Mouse (Mus musculus) c-Kit-positive CD71-negative TER-119-negative erythroid progenitor cells, embryonic 14.5 days (primary cell): Measurements from ENCODE around the gene Psma5.
A peak's percentile ranks its signal among the peaks of the same experiment; 100 is the strongest.

ENCODE experiments used
- DNase-seq: peaks from one replicate; pipeline ENCODE4 v3.0.0-alpha.2; 2013; ENCODE audit warnings: low read depth

Psma5 gene

GRCm38 (mm10) chr3:108282401-108283240 lies 25.9 kb downstream of the Psma5 start:
- DNase-seq, result peak; percentile 47

GRCm38 (mm10) chr3:108283241-108283561 lies 26.5 kb downstream of the Psma5 start:
- no peak for DNase-seq

DNA sequence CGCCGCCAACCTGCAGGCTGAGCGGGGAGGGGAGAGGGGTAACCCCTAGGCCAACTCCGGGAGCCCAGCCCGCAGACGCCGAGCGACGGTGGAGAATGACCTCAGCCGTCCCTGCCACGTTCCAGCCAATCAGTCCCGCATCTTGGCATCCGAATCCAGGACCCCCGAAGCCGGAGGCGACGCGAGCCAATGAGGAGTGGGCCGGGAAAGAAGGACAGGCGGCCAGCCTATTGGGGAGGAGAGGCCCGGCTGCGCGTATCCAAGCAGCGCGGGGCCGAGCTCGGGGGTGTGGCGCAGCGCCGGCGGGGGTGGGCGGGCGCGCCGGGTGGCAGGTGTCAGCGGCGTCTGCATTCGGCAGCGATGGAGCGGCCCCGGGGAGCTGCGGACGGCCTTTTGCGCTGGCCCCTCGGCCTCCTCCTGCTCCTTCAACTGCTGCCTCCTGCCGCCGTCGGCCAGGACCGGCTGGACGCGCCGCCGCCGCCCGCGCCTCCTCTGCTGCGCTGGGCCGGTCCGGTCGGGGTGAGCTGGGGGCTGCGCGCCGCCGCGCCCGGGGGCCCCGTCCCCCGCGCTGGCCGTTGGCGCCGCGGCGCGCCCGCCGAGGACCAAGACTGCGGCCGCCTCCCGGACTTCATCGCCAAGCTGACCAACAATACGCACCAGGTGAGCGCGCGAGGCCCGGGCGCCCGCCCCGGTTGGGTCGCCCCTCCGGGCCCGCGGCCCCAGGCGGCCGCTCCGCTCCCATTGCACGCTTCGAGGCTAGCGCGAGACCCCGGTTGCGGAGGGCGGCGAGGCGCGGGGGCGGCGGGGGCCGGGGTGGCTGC lies 27.3 kb downstream of the Psma5 start, which contains the start of gene Sort1:
Gene Sort1 (plus strand): TSS at position 302 of the 821 bp plus-strand sequence.
- DNase-seq, result peak; percentile 82

GRCm38 (mm10) chr3:108285078-108285711 lies 28.5 kb downstream of the Psma5 start:
- no peak for DNase-seq

GRCm38 (mm10) chr3:108286671-108287439 lies 30.1 kb downstream of the Psma5 start:
- DNase-seq, result no peak

- no peak for DNase-seq
Measured at GRCm38 (mm10) chr3:108287811-108288805, 31.4 kb downstream of the Psma5 start.

DNA sequence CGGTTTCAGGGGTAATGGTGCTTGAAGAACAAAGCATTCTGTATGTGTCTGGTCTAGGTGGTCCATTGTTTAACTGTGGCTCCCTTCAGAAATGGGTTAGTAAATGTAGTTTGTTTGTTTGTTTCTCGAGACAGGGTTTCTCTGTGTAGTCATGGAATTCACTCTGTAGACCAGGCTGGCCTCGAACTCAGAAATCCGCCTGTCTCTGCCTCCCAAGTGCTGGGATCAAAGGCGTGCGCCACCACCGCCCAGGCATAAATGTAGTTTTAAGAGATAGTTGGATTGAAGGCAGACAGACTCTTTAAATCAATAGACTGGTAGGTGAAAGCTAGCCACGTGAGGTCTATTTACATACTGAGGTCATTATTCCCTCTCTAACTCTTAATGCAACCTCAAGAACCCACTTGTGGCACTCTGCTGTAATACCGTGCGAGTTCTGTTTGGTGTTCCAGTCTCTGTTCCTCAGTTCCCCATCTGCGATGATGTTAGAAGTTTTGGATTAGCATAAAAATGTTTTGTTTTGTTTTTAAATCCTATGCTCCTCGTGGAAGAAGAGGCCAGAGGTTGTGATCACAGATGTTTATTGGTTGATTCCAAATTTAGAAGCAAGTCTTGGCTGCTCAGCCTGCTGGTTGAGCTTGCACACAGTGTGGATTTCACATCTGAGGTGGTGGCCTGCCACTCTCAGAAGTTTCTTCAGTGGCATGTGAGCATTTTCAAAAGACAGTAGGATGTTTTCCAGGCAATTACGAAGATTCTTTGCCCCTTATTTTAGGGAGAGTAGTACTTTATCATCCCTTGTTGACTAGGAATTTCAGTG lies 32.8 kb downstream of the Psma5 start:
- DNase-seq, result no peak

DNA sequence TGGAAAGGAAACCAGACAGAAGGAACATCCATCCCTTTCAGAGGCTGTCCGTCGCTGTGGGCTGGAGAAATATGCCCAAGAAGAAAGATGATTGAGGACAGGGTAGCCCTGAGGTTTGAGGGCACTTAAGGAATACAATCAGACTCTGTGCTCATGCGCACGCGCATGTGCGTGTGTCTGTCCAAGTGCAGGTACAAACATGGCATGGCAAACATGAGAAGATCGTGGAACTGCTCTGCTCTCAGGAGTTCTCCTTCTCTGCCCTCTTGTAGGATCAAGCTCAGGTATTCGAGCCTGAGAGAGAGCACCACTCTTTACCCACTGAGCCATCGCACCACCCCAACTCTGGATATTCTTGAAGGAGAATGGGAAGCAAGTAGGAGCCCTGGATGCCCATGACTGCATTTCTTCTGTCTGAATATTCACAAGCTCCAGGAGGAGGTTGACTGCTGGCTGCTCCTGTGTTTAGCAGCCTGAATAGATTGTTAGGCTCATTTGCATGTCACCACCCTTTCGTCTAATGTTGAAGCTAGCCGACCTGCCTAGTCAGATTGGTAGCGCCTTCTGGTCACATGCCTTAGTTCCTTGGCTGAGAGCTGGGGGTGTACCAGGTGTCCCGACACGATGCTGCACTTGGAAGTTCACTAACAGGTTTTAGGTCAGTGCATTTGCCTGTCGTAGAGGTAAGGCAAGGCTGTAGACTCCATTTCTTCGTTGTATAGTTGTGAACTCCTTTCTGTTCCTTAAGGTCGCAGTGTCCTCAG lies 34.5 kb downstream of the Psma5 start:
- DNase-seq, result no peak

DNA sequence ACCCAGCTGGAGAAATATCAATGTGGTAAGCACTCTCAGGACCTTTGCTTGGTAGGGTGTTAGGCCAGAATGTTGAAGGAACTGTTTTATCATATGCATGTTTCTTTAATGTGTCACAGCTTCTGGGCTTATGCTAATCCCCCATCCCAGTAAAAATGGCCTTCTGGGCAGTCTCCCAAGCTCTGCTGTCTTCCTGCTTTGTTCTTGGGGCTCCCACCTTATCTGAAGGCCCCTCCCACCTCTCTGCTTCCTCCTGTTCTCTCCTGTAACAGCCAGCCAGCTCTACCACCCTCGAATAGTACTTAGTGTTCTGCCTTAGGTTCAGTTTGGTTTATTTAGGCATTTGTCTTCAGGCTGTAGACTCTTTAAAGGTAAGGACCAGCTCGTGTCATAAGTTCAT lies 37.7 kb downstream of the Psma5 start:
- DNase-seq, result no peak

DNA sequence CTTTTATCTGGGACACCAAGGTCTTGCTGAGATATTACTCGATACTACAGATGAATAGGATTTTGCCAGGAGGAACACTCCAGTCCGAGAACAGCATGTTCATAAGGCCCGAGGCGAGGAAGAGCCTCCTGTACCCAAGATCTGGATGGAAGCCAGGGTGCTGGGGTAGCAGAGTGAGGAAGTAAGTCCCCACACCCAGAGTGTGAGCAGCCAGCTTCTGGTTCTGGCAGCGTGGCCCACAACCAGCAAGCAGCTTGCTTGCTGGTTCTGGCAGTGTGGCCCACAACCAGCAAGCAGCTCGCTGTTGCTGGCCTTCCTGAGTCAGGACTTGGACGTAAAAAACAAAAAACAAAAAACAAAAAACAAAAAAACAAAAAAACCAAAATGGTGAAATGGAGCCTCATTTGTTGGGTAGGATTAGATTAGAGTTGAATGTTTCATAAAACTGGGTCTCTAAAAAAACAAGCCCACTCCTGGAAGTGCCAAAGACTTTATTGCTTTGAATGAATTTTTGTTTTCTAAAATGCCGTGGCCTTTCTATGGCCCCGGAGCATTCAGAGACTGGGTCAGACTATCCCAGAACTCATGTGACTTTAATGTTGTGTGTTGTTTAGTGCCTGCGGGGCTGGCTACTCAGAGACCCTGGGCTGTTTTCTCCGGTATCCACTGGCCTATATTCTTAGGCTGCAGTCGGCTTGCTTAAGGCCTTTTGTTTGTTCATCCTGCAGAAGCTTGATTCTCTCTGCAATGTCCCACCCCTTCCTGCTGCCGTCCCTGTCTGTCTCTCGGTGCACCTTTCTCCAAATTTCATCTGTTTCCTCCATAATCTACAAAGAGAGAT lies 38.9 kb downstream of the Psma5 start:
- DNase-seq, result no peak

GRCm38 (mm10) chr3:108296220-108297049 lies 39.7 kb downstream of the Psma5 start:
- DNase-seq, result peak; percentile 53

DNA sequence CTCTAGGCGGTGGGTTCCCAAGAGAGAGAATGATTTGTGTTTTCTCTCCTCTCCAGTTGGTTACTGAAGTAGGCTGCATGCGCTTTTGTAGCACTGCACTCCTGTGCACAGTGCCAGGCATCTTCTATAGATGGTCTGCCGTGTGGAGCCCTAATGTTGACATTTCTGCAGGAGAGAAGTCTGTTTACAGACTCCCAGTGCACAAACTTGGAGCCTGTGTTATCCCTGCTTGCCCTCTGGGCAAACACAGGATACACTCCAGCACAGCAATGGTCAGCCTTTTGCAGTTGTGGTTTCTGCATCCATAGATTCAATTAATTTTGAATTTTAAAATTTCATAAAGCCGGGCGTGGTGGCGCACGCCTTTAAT lies 40.3 kb downstream of the Psma5 start:
- DNase-seq, result no peak

- no peak for DNase-seq
Measured at GRCm38 (mm10) chr3:108297603-108298553, 41.2 kb downstream of the Psma5 start.

- no peak for DNase-seq
Measured at GRCm38 (mm10) chr3:108300455-108301030, 43.8 kb downstream of the Psma5 start.

GRCm38 (mm10) chr3:108303683-108304082 lies 47.0 kb downstream of the Psma5 start:
- no peak for DNase-seq

DNA sequence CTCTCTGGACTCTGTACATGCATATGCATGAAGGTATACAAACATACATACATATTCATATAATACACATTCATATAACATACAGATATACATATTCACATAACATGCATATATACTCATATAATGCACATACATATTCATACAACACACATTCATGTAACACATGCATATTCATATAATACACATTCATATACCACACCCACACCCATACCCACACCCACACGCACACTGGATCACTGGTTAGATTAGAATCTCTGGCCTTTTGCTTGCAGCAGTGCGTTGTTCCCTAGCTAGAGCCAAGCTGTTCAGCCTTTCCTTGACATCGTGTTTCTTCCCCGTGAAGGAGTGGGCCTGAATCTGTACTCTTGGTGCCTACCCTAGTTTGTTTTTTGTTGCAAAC lies 48.0 kb downstream of the Psma5 start:
- DNase-seq, result no peak
